Mouse (Mus musculus) kidney, adult 9 months (tissue): Measurements from ENCODE around the gene Gm11564.
"Not testable (repeated sequence)": the region's sequence is repeated elsewhere in the genome, so short reads cannot be mapped to it uniquely, and the experiment has no call there.

Source experiments
- DNase-seq: peaks from one replicate; pipeline ENCODE4 v3.0.0; 2022

Gm11564 gene

DNA sequence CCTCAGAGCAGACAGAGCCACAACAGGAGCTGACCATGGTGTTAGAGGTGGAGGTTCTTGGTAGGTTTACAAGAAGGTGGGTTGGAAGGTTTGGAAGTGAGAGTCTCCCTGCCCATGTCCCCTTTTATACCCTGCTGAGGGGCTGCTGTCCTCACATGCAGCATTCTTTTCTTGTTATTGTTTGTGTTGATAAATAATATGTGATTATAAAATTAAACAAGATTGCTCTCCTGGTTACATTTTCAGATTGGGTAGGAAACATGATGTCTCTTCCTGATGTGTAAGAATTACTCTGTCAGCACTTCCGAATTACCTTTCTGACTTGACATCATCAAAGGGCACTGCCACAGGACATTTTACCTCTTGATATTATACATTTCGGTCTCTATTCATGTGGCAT, at the start of gene Gm11564:
Gm11564 (minus strand) TSS at position 101 of the 400 bp plus-strand sequence.
- not testable (repeated sequence) for DNase-seq

DNA sequence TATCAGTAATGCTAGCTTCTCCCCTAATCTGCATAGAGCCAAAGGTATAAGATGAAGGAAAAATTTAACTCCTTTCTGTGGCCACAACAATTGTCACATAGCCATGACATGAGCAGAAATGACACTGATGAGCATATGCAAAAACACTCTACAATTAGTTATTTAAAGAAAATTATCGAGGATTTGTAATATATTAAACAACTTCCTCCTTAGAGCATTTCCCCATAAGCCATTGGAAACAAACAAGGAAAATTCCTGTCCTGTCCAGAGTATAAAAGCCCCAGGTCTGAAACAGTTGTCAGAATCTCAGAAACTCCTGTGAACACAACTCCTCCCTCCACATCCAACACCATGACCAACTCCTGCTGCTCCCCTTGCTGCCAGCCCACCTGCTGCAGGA, 48.7 kb upstream of the Gm11564 start, which contains the start of gene Gm11559:
Gm11559 (plus strand) TSS at position 301 of the 400 bp plus-strand sequence.
- DNase-seq, result not testable (repeated sequence)

DNA sequence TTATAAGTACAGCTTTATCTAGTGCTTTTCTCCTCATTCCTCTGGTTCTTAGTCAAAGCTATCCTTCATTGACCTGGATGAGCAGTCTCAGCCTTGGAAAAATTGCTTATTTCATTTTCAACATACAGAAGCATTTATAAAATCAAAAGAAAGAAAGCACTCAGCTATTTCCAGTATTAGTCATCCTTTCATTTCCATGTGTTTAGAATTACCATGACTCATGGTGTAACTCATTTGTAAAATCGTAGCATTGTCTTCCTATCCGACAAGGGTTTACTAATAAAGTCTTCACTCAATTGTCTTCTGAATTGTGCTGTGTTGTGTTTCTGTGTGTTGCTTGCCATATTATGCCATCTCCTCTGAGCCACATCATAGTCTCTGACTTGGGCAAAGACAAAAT, 43.3 kb upstream of the Gm11564 start:
- no peak for DNase-seq

DNA sequence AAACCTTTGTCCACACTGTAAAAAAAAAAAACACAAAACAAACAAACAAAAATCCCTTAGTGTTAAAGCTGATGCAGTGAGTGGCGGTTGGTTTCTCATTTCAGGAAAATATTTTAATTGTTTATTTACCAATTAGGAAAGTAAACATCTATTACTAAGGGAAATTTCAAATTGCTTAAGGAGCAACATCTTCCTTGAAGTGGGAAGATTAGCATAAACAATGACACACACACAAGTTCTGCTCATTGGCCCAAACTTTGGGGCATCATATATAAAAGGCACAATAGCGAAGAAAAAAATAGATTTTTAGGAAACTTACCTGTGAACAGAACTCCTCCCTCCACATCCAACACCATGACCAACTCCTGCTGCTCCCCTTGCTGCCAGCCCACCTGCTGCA, 42.2 kb upstream of the Gm11564 start, which contains the start of gene Gm11568:
Gm11568 (plus strand) TSS at position 301 of the 400 bp plus-strand sequence.
- DNase-seq, result no peak

DNA sequence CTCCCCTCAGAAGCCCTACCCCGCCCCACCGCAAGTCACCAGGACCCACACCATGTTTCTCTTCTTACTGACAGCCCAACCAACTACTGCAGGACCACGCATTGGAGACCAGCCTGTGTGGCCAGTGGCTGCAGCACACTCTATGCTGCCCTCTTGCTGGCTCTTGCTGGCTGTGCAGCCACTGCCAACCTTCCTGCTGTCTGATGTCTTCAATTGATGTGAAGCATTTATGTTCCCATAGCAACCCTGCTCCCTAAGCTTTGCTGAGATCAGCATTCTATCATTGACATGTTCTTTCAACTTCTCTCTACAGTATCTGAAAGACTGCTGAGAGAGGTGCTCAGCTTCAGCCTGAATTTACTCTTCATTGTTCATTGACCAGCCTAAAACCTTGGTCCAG, 38.7 kb upstream of the Gm11564 start:
- no peak for DNase-seq

DNA sequence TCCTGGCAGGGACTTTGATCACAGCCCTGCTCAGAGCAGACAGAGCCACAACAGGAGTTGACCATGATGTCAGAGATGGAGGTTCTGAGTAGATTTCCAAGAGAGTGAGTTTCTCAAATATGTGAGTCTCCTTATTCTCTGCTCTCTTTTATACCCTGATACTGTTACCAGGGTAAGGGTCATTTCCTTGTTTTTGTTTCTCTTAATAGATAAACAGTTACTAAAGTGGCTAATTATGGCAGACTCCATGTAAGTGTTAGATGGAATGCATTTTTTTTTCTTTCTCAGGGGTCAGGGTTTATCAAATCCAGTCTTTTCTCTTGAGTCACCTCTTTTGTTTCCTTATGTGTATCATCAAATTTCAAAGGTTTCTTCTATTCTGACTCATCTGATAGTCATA, 36.0 kb upstream of the Gm11564 start, which contains the start of gene Krtap4-16:
Krtap4-16 (minus strand) TSS at position 101 of the 400 bp plus-strand sequence.
- no peak for DNase-seq

DNA sequence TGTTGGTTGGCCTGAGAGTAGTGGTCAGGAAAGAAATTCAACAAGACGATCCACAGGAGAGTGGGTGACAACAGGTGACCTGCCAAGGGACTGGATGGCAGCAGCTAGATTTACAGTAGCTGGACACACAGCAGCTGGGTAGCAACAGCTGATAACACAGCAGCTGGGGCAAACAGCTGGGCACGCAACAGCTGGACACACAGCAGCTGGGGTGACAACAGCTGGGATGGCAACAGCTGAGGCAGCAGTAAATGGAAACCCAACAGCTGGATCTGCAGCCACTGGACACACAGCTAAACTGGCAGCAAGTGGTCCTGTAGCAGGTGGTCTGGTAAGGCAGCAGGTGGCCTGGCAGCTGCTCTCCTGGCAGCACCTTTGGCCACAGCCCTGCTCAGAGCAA, 31.3 kb upstream of the Gm11564 start:
- no peak for DNase-seq

DNA sequence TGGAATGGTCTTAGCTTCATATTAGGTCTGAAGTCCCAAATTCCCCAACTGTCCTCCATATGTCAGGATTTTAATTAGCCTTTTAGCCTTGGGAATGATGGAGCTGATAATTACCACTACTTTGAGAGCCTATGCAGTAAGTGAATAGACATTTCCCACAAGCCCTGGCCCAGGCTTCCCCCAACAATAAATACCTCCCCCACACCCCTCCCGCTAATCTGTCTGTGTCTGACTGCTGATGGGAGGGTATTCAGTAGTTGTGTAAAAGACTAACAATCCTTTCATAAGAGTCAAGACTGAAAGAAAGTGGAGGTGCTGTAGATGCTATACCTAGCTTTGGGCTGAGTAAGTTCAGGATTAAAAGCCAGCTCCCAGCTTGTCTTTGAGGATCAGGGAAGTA, 26.7 kb upstream of the Gm11564 start:
- DNase-seq, result no peak

DNA sequence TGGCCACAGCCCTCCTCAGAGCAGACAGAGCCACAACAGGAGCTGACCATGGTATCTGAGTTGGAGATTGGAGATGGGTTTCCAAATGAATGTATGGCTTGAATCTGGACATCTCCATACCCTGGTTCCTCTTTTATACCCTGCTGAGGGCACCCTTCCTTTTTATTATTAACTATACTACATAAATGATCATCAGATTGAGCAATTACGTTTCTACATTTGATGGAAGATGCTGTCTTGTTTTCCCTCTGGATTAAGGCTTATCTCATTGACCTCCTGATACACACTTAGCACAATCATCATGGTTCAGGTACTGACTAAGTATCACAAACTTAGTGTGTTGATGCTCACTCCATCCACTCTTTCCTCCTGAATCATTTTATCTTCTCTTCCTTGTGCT, 22.5 kb upstream of the Gm11564 start, which contains the start of gene 2300003K06Rik:
2300003K06Rik (minus strand) TSS at position 101 of the 400 bp plus-strand sequence.
- no peak for DNase-seq

DNA sequence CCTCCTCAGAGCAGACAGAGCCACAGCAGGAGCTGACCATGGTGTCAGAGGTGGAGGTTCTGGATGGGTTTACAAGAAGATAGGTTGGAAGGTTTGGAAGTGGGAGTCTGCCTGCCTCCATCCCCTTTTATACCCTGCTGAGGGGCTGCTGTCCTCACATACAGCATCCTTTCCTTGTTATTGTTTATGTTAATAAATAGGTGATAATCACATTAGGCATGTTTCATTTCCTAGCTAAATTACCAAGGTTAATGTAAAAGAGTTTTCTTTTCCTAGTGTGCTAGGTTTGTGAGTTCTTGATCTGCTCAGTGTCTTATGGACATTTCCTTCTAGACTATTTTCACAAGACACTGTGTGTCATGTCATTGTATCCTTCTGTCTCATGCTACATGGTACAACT, 5.7 kb downstream of the Gm11564 start, which contains the start of gene Krtap4-13:
Krtap4-13 (minus strand) TSS at position 101 of the 400 bp plus-strand sequence.
- DNase-seq, result not testable (repeated sequence)

DNA sequence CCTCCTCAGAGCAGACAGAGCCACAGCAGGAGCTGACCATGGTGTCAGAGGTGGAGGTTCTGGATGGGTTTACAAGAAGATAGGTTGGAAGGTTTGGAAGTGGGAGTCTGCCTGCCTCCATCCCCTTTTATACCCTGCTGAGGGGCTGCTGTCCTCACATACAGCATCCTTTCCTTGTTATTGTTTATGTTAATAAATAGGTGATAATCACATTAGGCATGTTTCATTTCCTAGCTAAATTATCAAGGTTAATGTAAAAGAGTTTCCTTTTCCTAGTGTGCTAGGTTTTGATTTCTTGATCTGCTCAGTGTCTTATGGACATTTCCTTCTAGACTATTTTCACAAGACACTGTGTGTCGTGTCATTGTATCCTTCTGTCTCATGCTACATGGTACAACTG, 11.1 kb downstream of the Gm11564 start, which contains the start of gene Gm11554:
Gm11554 (minus strand) TSS at position 101 of the 400 bp plus-strand sequence.
- DNase-seq, result not testable (repeated sequence)

DNA sequence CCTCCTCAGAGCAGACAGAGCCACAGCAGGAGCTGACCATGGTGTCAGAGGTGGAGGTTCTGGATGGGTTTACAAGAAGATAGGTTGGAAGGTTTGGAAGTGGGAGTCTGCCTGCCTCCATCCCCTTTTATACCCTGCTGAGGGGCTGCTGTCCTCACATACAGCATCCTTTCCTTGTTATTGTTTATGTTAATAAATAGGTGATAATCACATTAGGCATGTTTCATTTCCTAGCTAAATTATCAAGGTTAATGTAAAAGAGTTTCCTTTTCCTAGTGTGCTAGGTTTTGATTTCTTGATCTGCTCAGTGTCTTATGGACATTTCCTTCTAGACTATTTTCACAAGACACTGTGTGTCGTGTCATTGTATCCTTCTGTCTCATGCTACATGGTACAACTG, 16.6 kb downstream of the Gm11564 start, which contains the start of gene Gm11569:
Gm11569 (minus strand) TSS at position 101 of the 400 bp plus-strand sequence.
- DNase-seq, result not testable (repeated sequence)

DNA sequence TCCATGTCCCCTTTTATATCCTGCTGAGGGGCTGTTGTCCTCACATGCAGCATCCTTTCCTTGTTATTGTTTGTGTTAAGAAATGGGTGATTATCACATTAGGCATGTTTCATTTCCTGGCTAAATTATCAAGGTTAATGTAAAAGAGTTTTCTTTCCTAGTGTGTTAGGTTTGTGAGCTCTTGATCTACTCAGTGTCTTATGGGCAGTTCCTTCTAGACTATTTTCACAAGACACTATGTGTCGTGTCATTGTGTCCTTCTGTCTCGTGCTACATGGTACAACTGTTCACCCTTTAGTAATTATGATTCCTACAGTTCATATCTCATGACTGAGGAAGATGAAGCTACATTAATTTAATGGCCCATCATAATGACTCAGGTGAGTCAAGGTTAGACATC, 22.1 kb downstream of the Gm11564 start, which contains the start of gene Gm11596:
Gm11596 (minus strand) TSS at position 101 of the 400 bp plus-strand sequence.
- no peak for DNase-seq

DNA sequence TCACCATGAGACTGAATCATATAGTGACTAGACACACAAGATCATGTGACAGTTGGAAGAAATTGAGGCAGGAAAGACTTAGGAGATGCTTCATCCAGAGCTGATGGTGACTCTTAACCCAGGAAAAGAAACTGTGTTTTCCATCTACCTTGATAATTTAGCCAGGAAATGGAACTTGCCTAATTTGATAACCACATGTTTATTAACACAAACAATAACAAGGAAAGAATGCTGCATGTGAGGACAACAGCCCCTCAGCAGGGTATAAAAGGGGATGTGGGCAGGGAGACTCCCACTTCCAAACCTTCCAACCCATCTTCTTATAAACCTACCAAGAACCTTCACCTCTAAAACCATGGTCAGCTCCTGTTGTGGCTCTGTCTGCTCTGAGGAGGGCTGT, 30.6 kb downstream of the Gm11564 start, which contains the start of gene Krtap4-9:
Krtap4-9 (plus strand) TSS at position 301 of the 400 bp plus-strand sequence.
- not testable (repeated sequence) for DNase-seq

DNA sequence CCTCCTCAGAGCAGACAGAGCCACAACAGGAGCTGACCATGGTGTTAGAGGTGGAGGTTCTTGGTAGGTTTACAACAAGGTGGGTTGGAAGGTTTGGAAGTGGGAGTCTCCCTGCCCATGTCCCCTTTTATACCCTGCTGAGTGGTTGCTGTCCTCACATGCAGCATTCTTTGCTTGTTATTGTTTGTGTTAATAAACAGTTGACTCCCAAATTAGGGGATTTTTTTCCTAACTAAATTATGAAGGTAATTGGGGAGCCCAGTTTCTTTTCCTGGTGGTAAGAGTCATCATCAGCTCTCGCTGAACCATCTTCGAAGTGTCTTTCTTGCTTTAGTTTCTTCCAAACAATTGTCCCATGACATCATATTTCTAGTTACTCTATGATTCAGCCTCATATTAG, 34.9 kb downstream of the Gm11564 start, which contains the start of gene Krtap4-8:
Krtap4-8 (minus strand) TSS at position 101 of the 400 bp plus-strand sequence.
- DNase-seq, result no peak

DNA sequence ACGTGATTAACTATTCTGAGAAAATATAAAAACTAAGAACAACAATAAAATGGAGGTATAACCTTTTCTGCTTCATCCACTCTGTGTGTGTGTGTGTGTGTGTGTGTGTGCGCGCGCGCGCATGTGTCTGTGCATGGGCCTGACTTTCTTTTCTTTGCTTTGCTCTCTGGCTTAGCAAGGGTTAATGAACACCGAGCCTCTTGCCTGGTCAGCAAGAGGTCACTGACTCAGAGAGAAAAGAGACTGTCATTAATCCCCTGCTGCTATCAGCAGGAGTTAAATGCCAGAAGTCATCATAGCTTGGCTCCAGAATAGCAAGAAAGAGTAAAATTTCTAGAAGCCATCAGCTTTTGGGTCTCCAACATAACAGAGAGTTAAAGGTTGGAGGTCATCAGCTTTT, 37.1 kb downstream of the Gm11564 start:
- DNase-seq, result peak; percentile 35

DNA sequence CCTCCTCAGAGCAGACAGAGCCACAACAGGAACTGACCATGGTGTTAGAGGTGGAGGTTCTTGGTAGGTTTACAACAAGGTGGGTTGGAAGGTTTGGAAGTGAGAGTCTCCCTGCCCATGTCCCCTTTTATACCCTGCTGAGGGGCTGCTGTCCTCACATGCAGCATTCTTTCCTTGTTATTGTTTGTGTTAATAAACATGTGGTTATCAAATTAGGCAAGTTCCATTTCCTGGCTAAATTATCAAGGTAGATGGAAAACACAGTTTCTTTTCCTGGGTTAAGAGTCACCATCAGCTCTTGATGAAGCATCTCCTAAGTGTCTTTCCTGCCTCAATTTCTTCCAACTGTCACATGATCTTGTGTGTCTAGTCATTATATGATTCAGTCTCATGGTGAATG, 42.7 kb downstream of the Gm11564 start, which contains the start of gene Gm11595:
Gm11595 (minus strand) TSS at position 101 of the 400 bp plus-strand sequence.
- DNase-seq, result not testable (repeated sequence)

DNA sequence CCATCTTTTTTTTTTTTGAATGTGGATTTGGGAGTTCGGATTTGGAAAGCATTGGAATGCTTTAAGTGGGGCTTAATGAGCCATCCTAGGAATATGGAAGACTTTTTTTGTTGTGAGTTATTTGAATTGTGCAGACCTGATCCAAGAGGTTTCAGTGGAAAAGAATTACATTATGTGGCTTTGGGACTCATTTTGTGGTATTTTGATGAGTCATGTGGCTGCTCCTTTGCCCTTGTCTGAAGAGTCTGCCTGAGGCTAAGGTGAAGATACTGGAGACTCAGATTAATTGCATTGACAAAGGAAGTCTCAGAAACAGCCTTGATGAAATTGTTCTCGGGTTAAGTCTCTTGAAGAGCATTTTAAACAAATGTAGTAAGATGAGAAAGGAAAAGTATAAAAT, 47.1 kb downstream of the Gm11564 start:
- DNase-seq, result no peak
